Mouse (Mus musculus) G1E-ER4 (cell line): Measurements from ENCODE around the gene Sox13. TPM values are rescaled to one million over a fixed set of nuclear protein-coding genes. Genes with fewer than 3 reads are reported as not detected.

Experiments
- GATA1 ChIP-seq: IDR thresholded peaks from one replicate; pipeline ENCODE4 v1.8.0; 2012; ENCODE audit warnings: low read length, inconsistent platforms
- polyA plus RNA-seq: library from polyadenylated mRNA; stranded (reverse); fragments of >175 nt; gene quantifications from 2 replicates; pipeline ENCODE4 v1.2.3, GENCODE M21; 2012

Gene Sox13
- polyA plus RNA-seq, 1 experiment = 0.08 TPM

GRCm38 (mm10) chr1:133437916-133438683 is 13.9 kb upstream of the Sox13 start:
- no peak for TF ChIP-seq GATA1

- no peak for TF ChIP-seq GATA1
These were observed 10.6 kb upstream of the Sox13 start for GRCm38 (mm10) chr1:133434756-133435112.

GRCm38 (mm10) chr1:133434018-133434755 is 10.0 kb upstream of the Sox13 start:
- no peak for TF ChIP-seq GATA1

GRCm38 (mm10) chr1:133432566-133432965 is 8.4 kb upstream of the Sox13 start:
- TF ChIP-seq GATA1 = no peak

GRCm38 (mm10) chr1:133431133-133431532 is 7.0 kb upstream of the Sox13 start:
- no peak for TF ChIP-seq GATA1

GRCm38 (mm10) chr1:133424547-133425140 is 467 bp upstream of the Sox13 start:
- TF ChIP-seq GATA1 = no peak

DNA sequence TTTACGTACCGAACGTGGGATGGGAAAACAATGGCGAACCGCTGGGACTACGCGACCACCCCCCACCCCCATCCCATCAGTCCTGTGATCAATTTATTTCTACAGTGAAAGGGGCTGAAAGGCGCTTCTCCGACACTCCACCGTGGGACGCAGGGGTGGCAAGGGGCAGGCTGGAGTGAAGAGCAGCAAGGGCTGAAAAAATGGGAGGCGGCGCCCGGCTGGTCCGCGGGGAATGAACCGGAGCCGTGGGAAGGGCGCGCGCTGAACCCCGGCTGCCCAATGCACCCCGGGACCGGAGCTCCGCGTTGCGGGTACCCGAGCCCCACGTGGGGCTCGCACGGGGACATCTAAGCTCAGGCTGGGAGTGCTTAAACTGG is 1.0 kb downstream of the Sox13 start:
- no peak for TF ChIP-seq GATA1

DNA sequence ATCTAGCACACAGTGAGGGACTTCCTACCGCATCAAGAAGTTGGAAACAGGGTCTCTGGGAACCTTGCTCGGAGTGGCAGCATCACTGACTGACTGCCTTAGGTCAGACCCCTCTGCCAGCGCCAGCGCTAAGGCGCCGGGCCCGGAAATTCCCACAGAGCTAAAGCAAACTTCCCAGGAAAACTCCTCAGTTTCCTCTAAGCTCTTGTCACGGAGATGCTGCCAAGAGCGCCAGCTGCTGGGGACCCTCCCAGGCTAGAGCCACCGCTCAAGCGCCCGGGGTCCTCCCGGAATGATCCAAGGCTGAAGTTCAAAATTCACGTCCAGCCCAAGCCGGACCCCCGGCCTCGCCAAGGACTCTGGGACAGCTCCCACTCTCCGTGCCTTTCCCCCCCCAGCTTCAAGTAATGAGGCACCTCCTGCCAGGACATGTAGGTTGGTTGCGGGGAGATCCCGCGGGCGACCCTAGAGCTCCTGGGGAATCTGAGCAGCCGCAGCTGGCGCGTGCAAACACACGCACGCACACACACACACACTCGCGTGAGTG is 1.5 kb downstream of the Sox13 start:
- TF ChIP-seq GATA1 = no peak

- TF ChIP-seq GATA1 = no peak
These were observed 2.1 kb downstream of the Sox13 start for GRCm38 (mm10) chr1:133421975-133422570.

GRCm38 (mm10) chr1:133421061-133421460 is 3.1 kb downstream of the Sox13 start:
- no peak for TF ChIP-seq GATA1

DNA sequence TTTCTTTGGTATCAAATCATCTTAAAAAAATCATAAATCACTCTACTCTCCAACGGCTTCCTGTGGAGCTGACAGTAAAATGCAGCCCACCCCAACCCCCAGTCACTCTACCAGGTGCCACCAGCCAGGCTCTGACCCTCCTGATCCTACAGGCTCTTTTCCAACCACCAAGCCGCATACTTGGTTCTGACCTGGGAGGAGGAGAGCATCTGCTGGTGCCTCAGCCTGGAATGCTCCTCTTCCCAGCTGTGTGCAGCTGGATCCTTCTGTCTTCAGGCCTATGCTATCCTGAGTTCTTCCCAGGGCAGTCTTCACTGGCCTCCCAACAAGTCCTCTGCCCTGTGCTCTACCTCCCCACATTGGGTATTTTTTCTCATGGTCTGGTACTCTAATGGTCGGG is 3.7 kb downstream of the Sox13 start:
- TF ChIP-seq GATA1 = no peak

DNA sequence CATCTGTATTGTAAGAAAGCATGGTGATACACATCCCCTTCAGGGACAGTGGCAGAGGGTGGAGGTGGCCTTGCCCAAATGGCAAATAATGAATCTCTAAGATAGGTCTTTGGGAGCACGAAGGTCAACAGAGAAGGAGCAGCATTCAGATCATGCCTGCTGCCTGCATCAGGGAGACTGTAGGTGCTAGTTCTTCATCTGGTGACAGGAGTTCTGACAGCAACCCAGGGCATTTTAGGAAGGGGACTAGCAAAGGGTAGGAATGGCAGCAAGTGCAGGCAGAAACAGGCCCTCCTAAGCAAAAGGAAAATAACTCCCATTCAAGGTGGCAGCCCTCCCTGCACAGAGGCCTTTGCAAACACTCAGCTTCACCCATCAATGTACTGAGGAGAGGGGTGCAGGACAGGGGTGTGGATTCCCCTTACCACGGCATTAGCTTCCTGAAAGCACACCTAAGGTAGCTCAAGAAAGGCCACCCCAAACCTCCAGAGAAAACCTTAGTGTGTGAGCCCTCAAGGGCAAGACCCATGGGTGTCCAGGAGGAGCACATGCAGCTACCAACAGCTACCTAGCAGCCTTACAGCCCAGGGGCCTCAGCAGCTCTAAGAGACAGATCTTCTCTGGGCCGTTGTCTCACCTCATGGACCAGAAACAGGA is 4.9 kb downstream of the Sox13 start:
- TF ChIP-seq GATA1 = no peak

GRCm38 (mm10) chr1:133418164-133418800 is 5.9 kb downstream of the Sox13 start:
- no peak for TF ChIP-seq GATA1

GRCm38 (mm10) chr1:133417539-133417938 is 6.6 kb downstream of the Sox13 start:
- TF ChIP-seq GATA1 = no peak

DNA sequence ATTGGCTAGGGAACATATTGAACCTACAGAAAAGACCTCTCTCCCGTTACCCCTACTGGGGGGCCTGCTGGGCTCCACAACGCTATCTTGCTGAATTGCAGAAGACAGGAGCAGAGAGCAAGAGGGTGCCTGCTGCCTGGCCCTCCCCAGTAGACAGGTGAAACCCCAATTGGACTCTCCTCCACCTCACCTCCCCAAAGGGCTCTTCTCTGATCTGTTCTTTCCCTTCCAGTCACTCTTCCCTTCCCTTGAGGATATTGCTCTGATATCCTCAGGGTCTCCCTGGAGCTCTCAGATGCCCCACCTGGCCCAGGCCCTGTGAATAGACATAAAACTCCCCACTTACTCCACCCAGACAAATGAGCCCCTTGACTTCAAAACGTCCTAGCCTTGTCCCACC is 7.1 kb downstream of the Sox13 start:
- TF ChIP-seq GATA1 = no peak
